Mouse (Mus musculus) erythroblast, adult 5-6 weeks (primary cell): ENCODE results near the gene Slc4a1. TPM values are rescaled to one million over a fixed set of nuclear protein-coding genes. Genes with fewer than 3 reads are reported as not detected.
"Not testable (repeated sequence)": the region's sequence is repeated elsewhere in the genome, so short reads cannot be mapped to it uniquely, and the experiment has no call there.

Experiments
- ATAC-seq: replicated peaks from 2 replicates; pipeline ENCODE4 v1.8.0; 2016; ENCODE audit warnings: moderate number of reproducible peaks, mild to moderate bottlenecking, moderate TSS enrichment, inconsistent platforms; ENCODE audit not compliant: poor library complexity, low FRiP score, severe bottlenecking
- total RNA-seq, 2 experiments: library from RNA; stranded (forward) in 1 of 2; stranded (reverse) in 1 of 2; fragments of 150-400 nt in 1 of 2; fragments of 200-764, 138-1000 nt in 1 of 2; gene quantifications; 2 replicates each; pipeline versions ENCODE4 v1.2.3 to v1.2.4; 2015 to 2017; ENCODE audit warnings: low replicate concordance in 2 of 2

Gene Slc4a1
- total RNA-seq, 2 experiments from 2014 or later: 4,977 to 6,454 TPM

- no peak for ATAC-seq
Measured at GRCm38 (mm10) chr11:102399610-102400072, 33.6 kb upstream of the Slc4a1 start.

- no peak for ATAC-seq
Measured at GRCm38 (mm10) chr11:102399107-102399506, 33.1 kb upstream of the Slc4a1 start.

GRCm38 (mm10) chr11:102398007-102398825, 32.2 kb upstream of the Slc4a1 start:
- no peak for ATAC-seq

- no peak for ATAC-seq
Measured at GRCm38 (mm10) chr11:102396671-102397141, 30.7 kb upstream of the Slc4a1 start.

- ATAC-seq: no peak
Measured at GRCm38 (mm10) chr11:102396263-102396662, 30.3 kb upstream of the Slc4a1 start.

GRCm38 (mm10) chr11:102395250-102395649, 29.2 kb upstream of the Slc4a1 start:
- ATAC-seq: no peak

- ATAC-seq: no peak
Measured at GRCm38 (mm10) chr11:102394421-102395124, 28.6 kb upstream of the Slc4a1 start.

- no peak for ATAC-seq
Measured at GRCm38 (mm10) chr11:102393719-102394420, 27.9 kb upstream of the Slc4a1 start.

GRCm38 (mm10) chr11:102393238-102393634, 27.2 kb upstream of the Slc4a1 start, which contains the start of gene Rundc3a:
Gene Rundc3a (plus strand): TSS chr11:102393403.
- no peak for ATAC-seq

- ATAC-seq: peak; percentile 34; the same call in 1 of the 2 replicates
Measured at GRCm38 (mm10) chr11:102392441-102393237, 26.6 kb upstream of the Slc4a1 start.

GRCm38 (mm10) chr11:102389436-102389835, 23.4 kb upstream of the Slc4a1 start:
- ATAC-seq: not testable (repeated sequence)

- ATAC-seq: no peak
Measured at GRCm38 (mm10) chr11:102386121-102386520, 20.1 kb upstream of the Slc4a1 start.

- no peak for ATAC-seq
Measured at GRCm38 (mm10) chr11:102385075-102385474, 19.1 kb upstream of the Slc4a1 start.

GRCm38 (mm10) chr11:102384418-102384817, 18.4 kb upstream of the Slc4a1 start:
- no peak for ATAC-seq

- ATAC-seq: peak; percentile 53
Measured at GRCm38 (mm10) chr11:102383365-102384136, 17.5 kb upstream of the Slc4a1 start.

GRCm38 (mm10) chr11:102382794-102383193, 16.8 kb upstream of the Slc4a1 start:
- peak; percentile 53 for ATAC-seq

- ATAC-seq: no peak
Measured at GRCm38 (mm10) chr11:102381341-102382100, 15.5 kb upstream of the Slc4a1 start.

GRCm38 (mm10) chr11:102380091-102380490, 14.1 kb upstream of the Slc4a1 start:
- ATAC-seq: no peak
